Mouse (Mus musculus) neural tube, postnatal 0 days (tissue): Measurements from ENCODE around the gene Uba5. TPM values are rescaled to one million over a fixed set of nuclear protein-coding genes. Genes with fewer than 3 reads are reported as not detected.

Experiments used
- polyA plus RNA-seq: library from polyadenylated mRNA; unstranded; fragments of >200 nt; fragmentation: Nextera tagmentation; extraction: Ambion mirVana; gene quantifications from 2 replicates; pipeline ENCODE4 v1.2.1, GENCODE M21; 2015

The Uba5 gene
- polyA plus RNA-seq = 62.8 and 65.4 TPM in 2 replicates

GRCm38 (mm10) chr9:104062430-104063243 lies at the start of gene Uba5:
Gene Uba5 (minus strand): TSS chr9:104063134.

GRCm38 (mm10) chr9:104063244-104063961 lies 469 bp upstream of the Uba5 start, which contains the start of gene Acad11:
Gene Acad11 (plus strand): TSS chr9:104063377.

GRCm38 (mm10) chr9:104040362-104040761 lies 22.6 kb downstream of the Uba5 start, which contains the start of gene Gm28305:
Gene Gm28305 (plus strand): TSS chr9:104040662.

GRCm38 (mm10) chr9:104001921-104002859 lies 60.7 kb downstream of the Uba5 start, which contains the start of gene Nphp3:
Gene Nphp3 (plus strand): TSS chr9:104002544.

Other genes starting within 250 kb of the Uba5 start
- 3.3 and 5.2 TPM in 2 replicates for gene Nphp3, start 60.6 kb downstream of the Uba5 start, polyA plus RNA-seq
- not detected in 2 replicates for gene Gm28305, start 22.5 kb downstream of the Uba5 start, polyA plus RNA-seq
- gene Acad11, start 243 bp upstream of the Uba5 start, polyA plus RNA-seq = 7.6 and 8.8 TPM in 2 replicates
- gene Ackr4, start 63.8 kb upstream of the Uba5 start, polyA plus RNA-seq = 2.9 and 4.5 TPM in 2 replicates
- gene Dnajc13, start 199.8 kb upstream of the Uba5 start, polyA plus RNA-seq = 16.5 and 17.9 TPM in 2 replicates